Mouse (Mus musculus) right cerebral cortex, postnatal 14 days (tissue): ENCODE results near the gene Adam30.
"Not testable (repeated sequence)": the region's sequence is repeated elsewhere in the genome, so short reads cannot be mapped to it uniquely, and the experiment has no call there.

ENCODE experiments used
- DNase-seq: peaks from one replicate; pipeline ENCODE4 v3.0.0; 2022

Gene Adam30

DNA sequence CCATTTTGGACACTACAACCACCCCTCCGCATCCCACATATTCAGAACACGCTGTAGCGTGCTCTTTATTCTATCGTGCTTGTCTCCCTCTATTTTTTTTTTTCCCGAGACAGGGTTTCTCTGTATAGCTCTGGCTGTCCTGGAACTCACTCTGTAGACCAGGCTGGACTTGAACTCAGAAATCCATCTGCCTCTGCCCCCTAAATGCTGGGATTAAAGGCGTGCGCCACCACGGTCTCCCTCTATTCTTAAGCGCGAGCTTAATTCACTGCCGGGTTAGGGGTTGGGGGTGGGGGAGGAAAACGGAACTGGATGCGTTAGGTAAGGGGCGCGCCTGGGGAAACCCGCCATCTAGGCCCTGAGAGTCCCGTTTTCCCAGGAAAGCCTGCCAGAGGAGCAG, at the start of gene Adam30:
Adam30 (plus strand) TSS at position 301 of the 400 bp plus-strand sequence.
- no peak for DNase-seq

DNA sequence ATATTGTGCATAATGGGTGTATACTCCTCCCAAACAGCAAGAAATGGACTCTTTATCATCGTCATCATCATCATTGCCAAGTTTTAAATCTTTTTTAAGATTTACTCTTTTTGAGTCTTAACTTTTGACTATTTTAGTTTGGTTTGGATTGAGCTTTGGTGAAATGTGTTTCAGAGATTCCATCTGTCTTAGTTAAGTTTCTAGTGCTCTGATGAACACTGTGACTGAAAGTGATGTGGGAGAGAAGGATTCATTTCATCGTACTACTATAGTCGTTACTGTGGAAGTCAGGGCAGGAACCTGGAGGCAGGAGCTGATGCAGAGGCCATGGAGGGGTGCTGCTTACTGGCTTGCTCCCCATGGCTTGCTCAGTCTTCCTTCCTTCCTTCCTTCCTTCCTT, 42.2 kb upstream of the Adam30 start:
- no peak for DNase-seq

GRCm38 (mm10) chr3:98119338-98119737, 41.1 kb upstream of the Adam30 start:
- no peak for DNase-seq

- no peak for DNase-seq
Observed at GRCm38 (mm10) chr3:98120884-98121283, 39.5 kb upstream of the Adam30 start.

DNA sequence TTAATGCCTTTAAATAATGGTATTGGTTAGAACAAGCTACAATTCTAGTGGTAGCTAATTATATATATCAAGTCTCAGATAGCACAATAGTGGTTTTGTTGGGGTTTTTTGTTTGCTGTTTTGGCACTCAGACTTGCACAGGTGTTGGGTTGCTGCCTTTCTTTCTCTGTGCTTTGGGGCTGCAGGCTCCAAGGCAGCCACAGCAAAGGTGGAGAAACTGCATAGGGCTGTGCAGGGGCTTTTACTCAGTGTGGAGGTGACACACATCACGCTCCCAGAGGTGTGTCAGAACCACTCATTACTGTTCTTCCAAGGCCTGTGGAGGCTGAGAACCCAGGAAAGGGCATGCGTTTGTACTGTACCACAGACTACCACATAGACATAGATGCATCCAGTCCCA, 32.7 kb upstream of the Adam30 start:
- DNase-seq: no peak

DNA sequence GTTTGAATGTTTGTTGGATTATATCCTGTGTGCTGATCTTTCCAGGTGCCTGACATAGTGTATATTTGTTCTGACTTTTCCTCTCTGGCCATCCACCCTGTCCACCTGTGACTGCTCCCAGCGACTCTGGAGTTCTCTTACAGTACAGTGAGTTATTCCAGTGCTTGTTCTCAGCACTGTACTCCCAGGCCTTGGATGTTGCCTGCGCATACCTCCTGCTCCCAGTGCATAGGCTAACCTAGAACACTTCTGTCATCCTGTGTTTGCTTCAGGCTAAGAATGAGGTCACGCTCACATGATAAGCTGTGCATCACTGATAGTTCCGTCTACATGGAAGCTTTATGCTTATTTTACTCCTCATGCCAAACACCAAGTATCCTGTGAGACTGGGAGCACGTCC, 31.7 kb upstream of the Adam30 start:
- DNase-seq: no peak

GRCm38 (mm10) chr3:98132140-98132539, 28.3 kb upstream of the Adam30 start:
- DNase-seq: not testable (repeated sequence)

GRCm38 (mm10) chr3:98132636-98133035, 27.8 kb upstream of the Adam30 start:
- peak; percentile 27 for DNase-seq

DNA sequence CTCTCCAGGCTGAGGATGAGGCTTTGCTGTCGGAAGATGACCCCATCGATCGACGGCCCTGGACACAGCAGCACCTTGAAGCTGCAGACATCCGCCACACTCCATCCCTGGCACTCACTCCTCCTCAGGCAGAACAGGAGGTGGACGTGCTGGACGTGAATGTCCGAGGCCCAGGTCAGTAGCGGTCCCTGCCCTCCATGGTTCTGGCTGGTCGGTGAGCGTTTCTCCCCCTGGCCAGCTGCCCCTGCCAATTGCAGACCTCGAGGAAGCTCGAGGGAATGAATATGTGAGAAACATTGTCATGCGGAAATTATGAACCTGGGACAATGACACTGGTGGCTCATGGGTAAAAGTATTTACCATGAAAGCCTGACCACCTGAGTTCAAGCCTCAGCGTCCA, 19.0 kb upstream of the Adam30 start:
- no peak for DNase-seq

GRCm38 (mm10) chr3:98142862-98143261, 17.6 kb upstream of the Adam30 start:
- DNase-seq: no peak

DNA sequence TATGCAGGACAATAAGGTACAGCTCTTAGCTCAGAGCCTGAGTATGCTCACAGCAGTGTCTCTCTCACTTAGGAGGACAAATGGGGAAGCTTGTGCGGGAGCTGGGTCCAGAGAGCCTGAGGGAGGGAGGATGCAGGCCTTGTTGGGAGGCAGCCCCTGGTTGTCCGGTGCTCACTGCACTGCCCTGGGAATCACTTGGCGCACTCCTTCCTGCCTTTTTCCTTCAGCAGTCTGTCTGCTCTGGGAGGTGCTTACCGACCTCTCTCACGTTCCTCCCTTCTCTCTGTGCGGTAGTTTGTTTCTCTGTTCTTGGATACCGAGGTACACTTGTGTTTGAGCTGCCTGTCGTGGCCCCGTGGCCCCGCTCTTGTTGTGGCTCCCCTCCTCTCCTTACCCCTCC, 15.2 kb upstream of the Adam30 start:
- no peak for DNase-seq

DNA sequence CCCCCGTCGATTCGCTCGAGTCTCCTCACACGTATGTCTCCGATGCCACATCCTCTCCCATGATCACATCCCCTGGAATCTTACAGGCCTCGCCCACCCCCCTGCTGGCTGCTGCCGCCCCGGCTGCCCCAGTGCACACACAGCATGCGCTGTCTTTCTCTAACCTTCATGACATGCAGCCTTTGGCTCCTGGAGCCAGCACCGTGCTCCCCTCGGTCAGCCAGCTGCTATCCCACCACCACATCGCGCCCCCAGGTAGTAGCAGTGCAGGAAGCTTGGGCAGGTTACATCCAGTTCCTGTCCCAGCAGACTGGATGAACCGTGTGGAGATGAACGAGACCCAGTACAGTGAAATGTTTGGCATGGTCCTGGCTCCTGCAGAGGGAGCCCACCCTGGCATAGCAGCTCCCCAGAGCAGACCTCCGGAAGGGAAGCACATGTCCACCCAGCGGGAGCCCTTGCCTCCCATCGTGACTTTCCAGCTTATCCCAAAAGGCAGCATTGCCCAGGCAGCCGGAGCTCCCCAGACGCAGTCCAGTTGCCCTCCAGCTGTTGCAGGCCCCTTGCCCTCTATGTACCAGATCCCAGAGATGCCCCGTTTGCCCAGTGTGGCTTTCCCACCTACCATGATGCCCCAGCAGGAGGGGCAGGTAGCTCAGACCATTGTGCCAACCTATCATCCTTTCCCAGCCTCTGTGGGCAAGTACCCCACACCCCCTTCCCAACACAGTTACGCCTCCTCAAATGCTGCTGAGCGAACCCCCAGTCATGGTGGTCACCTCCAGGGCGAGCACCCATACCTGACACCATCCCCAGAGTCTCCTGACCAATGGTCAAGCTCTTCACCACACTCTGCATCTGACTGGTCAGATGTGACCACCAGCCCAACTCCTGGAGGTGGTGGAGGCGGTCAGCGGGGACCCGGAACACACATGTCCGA, 13.7 kb upstream of the Adam30 start:
- no peak for DNase-seq

DNA sequence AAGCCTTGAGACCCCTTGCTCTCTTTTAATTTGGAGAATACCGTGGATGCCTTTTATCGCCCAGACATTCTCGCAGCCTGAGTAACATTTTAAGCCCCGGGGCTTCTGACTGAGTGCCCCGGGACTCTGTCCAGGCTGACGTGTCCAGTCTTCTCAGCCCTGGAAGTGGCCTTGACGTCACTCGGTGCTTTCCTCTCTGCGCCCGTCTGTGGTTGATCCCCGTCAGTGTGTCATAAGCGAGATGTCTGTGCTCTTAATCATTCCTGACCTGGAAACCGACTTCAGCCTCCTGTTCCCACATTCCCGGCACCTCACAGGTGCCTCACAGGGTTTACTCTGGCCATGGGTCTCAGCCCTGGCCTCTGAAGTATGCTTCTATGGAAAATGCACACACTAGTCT, 12.7 kb upstream of the Adam30 start:
- DNase-seq: no peak

DNA sequence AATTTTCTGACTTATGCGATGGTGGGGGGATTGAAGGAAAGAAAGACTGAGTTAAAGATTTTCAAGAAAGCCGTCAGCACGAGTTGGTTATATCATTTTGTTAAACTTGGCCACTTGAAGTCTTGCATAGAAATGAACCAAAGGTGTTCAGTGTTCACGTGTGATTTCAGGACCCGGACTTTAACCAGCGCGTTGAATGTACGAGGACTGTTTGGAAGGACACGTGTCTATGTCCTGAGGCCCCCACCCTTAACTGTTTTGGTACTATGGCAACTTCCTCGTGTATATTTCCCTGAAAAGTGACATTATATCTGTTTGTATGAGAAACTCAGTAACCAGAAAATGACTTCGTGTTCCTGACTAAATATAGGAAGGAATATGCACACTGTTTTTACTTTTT, 10.5 kb upstream of the Adam30 start:
- DNase-seq: no peak

DNA sequence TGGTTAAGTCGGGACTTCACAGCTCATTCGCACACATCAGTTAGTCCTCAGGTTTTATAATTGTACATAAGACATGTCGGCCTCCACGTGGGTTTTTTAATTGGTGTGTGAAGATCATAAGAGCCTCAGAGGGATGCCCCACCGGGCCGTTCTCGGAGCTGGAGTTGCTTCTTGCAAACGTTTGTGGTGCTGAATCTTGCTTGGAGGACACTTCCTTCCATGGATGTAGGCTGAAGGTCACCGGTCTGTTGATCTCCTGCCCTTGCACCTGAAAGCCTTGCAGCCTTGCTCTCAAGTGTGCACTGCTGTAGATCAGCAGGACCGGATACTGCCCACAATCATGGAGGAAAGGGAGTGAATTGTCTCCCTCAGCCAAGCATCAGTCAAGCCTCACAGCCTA, 9.4 kb upstream of the Adam30 start:
- DNase-seq: no peak

- DNase-seq: no peak
Observed at GRCm38 (mm10) chr3:98153460-98153859, 7.0 kb upstream of the Adam30 start.

DNA sequence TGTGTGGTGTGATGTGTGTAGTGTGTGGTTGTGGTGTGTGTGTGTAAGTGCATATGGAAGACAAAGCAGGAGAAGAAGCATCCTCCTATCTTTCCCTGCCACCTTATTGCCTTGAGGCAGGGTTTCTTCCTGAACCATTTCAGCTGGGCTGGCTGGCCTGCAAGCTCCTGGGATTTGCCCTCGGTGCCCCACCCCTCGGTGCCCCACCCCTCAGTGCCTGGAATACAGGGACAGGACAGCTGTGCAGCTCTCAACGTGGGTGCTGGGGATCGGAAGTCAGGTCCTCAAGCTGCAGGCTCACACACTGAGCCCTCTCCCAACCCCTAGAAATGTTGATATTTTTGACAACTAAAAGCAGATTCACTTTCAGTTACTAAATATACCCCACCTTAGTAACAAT, 4.3 kb upstream of the Adam30 start:
- no peak for DNase-seq

GRCm38 (mm10) chr3:98157073-98157472, 3.4 kb upstream of the Adam30 start:
- DNase-seq: no peak

DNA sequence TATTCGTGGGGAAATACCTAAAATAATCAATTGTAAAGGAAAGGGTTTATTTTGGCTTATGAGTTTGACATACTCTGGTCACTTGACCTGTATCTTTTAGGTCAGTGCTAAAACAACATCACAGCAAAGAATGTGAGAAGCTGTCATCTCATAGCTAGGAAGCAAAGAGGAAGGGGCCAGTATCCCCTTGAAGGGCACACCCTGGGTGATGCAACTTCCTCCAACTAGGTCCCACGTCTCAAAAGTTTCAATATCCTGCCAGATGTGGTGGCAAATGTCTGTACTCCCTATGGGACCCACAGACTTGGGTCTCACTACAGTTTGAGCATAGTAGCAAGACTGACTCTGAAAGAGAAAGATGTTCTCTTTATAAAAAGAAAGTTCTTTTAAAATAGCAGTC, 2.8 kb upstream of the Adam30 start:
- DNase-seq: no peak

GRCm38 (mm10) chr3:98158646-98159045, 1.8 kb upstream of the Adam30 start:
- no peak for DNase-seq

GRCm38 (mm10) chr3:98159289-98159688, 1.1 kb upstream of the Adam30 start:
- no peak for DNase-seq

DNA sequence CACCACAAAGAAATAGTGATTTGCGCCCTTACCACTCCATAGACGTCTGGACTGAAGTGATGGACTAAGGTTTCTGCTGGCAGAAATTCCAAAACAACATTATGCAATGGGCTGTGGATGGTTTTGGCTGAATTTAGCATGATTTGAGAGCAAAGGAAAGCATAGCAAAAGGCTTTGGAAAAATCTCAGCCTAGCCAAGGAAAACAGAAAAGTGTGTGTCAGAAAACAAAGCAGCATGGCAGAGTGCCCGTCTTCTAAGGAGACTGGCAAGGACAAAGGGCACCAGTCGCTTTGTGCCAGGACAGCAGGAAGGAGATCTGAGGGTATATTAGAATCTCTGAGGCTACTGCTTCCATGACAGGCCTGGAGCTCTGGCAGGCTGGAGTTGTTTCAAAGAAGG, 17.9 kb downstream of the Adam30 start:
- peak; percentile 44 for DNase-seq

- peak; percentile 34 for DNase-seq
Observed at GRCm38 (mm10) chr3:98180805-98181204, 20.4 kb downstream of the Adam30 start.

DNA sequence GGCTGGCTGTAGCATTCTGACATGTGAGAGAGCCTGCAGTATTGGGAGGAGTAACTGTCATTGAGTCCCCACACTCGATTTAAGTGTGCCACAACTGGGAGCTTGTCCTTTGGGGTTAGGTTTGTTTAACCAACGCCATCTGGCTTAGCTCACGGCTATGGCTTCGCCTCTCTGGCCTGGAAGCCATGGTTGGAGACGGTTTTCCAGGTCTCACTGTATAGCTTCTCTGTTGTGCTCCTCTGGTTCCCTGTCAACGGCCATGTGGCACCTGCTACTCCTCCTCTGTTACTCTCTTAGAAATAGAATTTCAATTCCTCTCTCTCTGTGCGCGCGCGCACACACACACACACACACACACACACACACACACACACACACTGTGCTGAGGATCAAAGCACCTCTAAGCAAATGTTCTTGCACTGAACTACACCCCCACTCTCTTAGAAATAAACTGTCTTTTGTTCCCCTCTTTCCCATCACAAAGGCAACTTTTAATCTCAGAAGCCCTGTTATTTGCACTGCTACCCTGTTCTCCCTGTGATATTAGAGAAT, 24.8 kb downstream of the Adam30 start:
- no peak for DNase-seq

- DNase-seq: no peak
Observed at GRCm38 (mm10) chr3:98187777-98188176, 27.3 kb downstream of the Adam30 start.
